Mouse (Mus musculus): ENCODE data around the gene Cfap97.
"Not testable (repeated sequence)": the region's sequence is repeated elsewhere in the genome, so short reads cannot be mapped to it uniquely, and the experiment has no call there.

The Cfap97 gene

GRCm38 (mm10) chr8:46226622-46227021 is 75.1 kb downstream of the Cfap97 start:
- no peak for DNase-seq (ENCODE audit: low read depth)

- DNase-seq (ENCODE audit: low read depth) = not testable (repeated sequence)
Measured at GRCm38 (mm10) chr8:46231968-46232367, 80.4 kb downstream of the Cfap97 start.

GRCm38 (mm10) chr8:46232798-46233197 is 81.2 kb downstream of the Cfap97 start:
- DNase-seq (ENCODE audit: low read depth) = no peak

GRCm38 (mm10) chr8:46234736-46235135 is 83.2 kb downstream of the Cfap97 start:
- DNase-seq (ENCODE audit: low read depth) = no peak

- DNase-seq (ENCODE audit: low read depth) = no peak
Measured at GRCm38 (mm10) chr8:46236441-46237223, 85.1 kb downstream of the Cfap97 start.

GRCm38 (mm10) chr8:46241568-46242374 is 90.2 kb downstream of the Cfap97 start:
- no peak for DNase-seq (ENCODE audit: low read depth)

- no peak for DNase-seq (ENCODE audit: low read depth)
Measured at GRCm38 (mm10) chr8:46242946-46243345, 91.4 kb downstream of the Cfap97 start.
